Mouse (Mus musculus) lung, postnatal 36 days (tissue): ENCODE results near the gene Ckap2.

Experiments used
- DNase-seq: peaks from one replicate; pipeline ENCODE4 v3.0.0; 2022; ENCODE audit warnings: mixed read lengths

Gene Ckap2

GRCm38 (mm10) chr8:22147706-22148366 is 37.8 kb downstream of the Ckap2 start:
- DNase-seq = no peak

GRCm38 (mm10) chr8:22145831-22146230 is 39.8 kb downstream of the Ckap2 start:
- DNase-seq = no peak

- DNase-seq = no peak
These were observed 41.7 kb downstream of the Ckap2 start for GRCm38 (mm10) chr8:22143764-22144491.

DNA sequence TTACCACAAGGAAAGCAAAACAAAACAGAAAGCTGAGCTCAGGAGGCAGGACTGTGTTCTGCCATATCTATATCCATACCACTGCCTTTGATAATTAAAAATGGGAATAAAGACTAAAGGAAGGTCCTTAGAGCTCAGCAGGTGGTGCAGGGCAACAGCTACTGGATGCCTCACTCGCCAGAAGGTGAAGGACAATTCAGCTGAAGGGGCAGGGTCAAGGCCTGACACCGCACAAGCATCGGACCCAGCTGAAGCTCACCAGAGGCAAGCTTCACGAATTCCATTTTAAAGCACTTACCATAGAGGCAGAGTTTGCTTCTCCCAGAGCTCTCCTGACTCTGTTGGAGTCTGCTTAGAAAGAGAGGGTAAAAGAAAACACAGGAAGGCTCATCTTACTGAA is 43.0 kb downstream of the Ckap2 start:
- DNase-seq = no peak

GRCm38 (mm10) chr8:22141836-22142385 is 43.7 kb downstream of the Ckap2 start:
- no peak for DNase-seq

- peak; percentile 16 for DNase-seq
These were observed 49.2 kb downstream of the Ckap2 start for GRCm38 (mm10) chr8:22136462-22136861.

- no peak for DNase-seq
These were observed 50.9 kb downstream of the Ckap2 start for GRCm38 (mm10) chr8:22134750-22135135.

DNA sequence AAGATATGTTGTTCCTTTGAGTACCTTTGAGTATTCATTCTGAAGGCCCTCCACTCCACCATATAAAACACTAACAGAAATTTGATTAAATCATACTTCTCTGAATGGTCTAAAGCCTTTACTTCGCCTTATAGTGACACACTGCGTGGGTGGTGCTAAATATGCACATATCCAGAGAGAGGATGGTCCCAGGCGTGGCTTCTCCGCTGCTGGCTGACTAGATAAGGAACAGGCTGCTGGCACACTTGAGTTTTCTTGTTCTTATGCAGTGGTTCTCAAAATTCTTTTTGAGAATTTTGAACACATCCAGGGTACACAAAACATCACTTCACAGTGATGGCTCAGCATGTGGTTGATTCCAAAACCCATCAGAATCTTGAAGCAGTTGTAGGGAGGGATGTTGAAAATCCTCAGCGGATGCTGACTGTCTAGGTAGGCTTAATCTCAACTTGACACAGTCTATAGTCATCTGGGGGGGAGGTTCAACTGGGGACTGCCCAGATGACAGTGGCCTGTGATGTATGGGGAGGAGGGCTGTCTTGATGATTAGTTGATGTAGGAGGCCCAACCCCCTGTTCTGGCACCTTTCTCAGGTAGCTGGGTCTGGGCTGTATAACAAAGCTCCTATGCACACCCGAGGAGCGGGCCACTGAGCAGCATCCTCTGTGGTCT is 51.4 kb downstream of the Ckap2 start:
- no peak for DNase-seq

- DNase-seq = peak; percentile 2
These were observed 53.6 kb downstream of the Ckap2 start for GRCm38 (mm10) chr8:22132062-22132461.

DNA sequence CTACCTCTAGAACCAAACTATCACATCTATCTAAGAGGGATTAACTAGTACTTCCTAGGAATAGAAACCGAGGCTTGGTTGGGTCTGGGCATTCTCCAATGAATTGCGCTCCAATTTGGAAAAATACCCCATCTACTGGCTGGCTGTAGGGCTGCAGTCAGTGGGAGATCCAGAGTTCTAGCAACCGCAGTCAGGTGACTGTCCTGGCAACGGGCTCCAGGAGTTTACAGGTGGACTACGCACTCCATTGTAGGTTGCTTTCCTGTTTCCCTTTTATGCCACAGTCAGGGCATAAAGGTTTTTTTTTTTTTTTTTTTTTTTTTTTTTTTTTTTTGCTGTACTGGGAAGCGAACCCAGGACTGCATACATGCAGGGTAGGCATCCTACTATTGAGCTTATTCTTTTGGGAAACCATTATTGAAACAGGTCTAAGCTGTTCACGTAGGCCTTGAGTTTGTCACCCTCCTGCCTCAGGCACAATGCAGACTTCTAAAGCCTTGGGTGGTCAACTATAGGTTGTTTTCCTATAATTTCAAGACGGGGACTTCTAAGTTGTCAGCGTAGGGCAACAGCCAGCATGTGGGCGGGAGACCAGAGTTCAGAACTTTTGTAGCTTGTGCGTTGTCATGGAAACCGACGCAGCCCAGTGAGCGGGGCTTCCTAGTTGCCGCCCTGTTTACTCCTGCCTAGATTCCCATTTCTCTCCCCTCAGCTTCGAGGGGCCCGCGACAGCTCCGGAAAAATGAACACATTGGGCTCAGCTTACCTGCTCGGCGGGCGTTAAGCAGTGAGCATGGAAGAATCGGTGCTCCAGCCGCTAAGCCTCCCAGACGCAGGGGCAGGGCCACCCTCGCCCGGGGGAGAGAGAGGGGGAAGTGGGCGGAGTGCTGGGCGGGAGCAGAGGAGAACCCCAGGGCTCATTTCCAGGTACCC is 61.1 kb downstream of the Ckap2 start, which contains the start of gene Nek5:
Gene Nek5 (minus strand): TSS at position 834 of the 933 bp plus-strand sequence.
- peak; percentile 56 for DNase-seq
